Mouse (Mus musculus) gastrocnemius, adult 2 months (tissue): ENCODE measurements at regions not wholly inside any gene's neighbourhood (a gene's known extent, or its start where the extent isn't known, plus 50 kb on each side); places are given as distances from the start of the nearest gene placed in this dataset.

Experiments
- DNase-seq: peaks from one replicate; pipeline ENCODE4 v3.0.0; 2022
- H3K27ac ChIP-seq: fragments of 200-600 bp; 2 replicates; pipeline ENCODE4 v1.8.1; 2022; ENCODE audit warnings: mild to moderate bottlenecking
- H3K4me3 ChIP-seq: fragments of 200-600 bp; 2 replicates; pipeline ENCODE4 v1.8.1; 2022; ENCODE audit warnings: mild to moderate bottlenecking, moderate library complexity
- CTCF ChIP-seq: fragments of 200-600 bp; IDR thresholded peaks from 2 replicates; pipeline ENCODE4 v1.8.1; 2022; ENCODE audit warnings: antibody characterized with exemption, mild to moderate bottlenecking, moderate library complexity
- intact Hi-C: fragments of 180-260 bp; cut with DNase I; formaldehyde crosslinking; loops from one replicate; pipeline ENCODE4 v1.15.1; 2025

DNA sequence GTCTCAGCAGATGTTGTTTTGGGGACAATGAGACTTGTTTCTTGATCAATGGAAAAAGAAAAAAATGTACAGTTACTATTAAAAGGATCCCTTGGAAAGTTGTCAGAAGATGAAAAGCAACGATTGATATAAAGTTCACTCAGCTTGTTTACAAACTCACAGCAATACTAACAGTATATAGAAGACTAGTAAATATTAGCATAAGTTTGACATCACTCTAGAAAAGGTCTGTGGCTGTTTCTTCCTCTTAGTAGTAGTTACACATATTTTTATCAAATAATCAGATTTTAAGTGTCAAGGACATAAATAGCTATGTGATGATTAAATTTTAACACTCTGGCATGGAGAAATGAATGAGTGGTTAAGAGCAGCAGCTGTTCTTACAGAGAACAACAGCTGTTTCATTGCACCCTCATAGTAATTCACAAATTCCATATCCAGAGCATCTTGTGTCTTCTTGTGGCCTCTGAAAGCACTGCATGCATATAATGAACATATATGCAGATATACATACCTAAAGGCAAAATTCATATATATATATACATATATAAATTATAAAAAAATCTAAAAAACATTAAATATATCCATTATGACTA lies 179.1 kb upstream of the Pcdh10 start:
- no peak for DNase-seq
- H3K27ac ChIP-seq, result no peak overlapping the region
- intact Hi-C loops, result no loop called here
- no peak overlapping the region for H3K4me3 ChIP-seq
- TF ChIP-seq CTCF, result no peak

- Histone ChIP-seq H3K27ac (no peak overlapping the region), H3K4me3 (no peak overlapping the region)
- no peak for TF ChIP-seq CTCF
- DNase-seq, result no peak
- intact Hi-C loops, result no loop called here
These were observed 173.7 kb upstream of the Pcdh10 start for GRCm38 (mm10) chr3:45204392-45205043.

DNA sequence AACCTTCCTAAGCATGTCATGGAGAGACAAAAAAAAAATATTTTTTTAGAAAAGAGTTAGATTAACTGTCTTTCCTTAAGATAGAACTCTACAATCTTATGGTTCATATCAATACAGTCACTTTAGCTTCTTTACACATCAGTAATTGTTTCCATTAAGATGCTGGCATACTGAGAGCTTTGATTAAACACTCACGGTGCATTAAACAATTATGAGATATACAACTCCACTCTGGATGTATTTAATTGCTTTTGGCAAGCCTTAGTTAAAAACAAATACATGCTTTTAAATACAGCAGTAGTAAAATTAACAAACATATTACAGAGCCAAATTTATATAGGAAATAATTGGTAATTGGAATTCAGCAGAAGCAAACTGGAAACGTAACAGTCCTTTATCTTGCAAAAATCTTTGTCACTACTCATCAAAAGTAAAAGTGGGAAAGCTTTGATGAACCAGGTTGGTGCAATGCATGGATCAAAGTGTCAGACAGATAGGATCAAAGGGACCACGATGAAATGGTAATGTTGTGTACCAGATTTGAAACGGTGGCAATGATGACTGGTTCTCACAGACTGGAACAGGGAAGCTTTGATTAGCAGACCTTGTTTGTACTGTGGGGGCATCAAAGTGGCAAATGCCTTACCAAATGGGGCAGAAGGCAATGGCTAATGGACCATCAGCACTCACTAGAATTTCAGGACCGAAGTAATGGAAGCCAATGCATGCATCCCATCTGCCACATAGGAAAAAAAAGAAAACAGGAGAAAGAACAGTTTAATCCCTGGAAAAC lies 146.4 kb upstream of the Pcdh10 start:
- no peak overlapping the region for H3K27ac ChIP-seq
- intact Hi-C loops, result no loop called here
- DNase-seq, result no peak
- no peak for TF ChIP-seq CTCF
- H3K4me3 ChIP-seq, result no peak overlapping the region

- no peak overlapping the region for H3K27ac ChIP-seq
- H3K4me3 ChIP-seq, result no peak overlapping the region
- no peak for DNase-seq
- no peak for TF ChIP-seq CTCF
- intact Hi-C loops, result no loop called here
These were observed 139.7 kb upstream of the Pcdh10 start for GRCm38 (mm10) chr3:45238457-45238856.

- intact Hi-C loops, result no loop called here
- no peak overlapping the region for H3K27ac ChIP-seq
- DNase-seq, result no peak
- TF ChIP-seq CTCF, result no peak
- H3K4me3 ChIP-seq, result no peak overlapping the region
These were observed 132.7 kb upstream of the Pcdh10 start for GRCm38 (mm10) chr3:45245456-45245855.

DNA sequence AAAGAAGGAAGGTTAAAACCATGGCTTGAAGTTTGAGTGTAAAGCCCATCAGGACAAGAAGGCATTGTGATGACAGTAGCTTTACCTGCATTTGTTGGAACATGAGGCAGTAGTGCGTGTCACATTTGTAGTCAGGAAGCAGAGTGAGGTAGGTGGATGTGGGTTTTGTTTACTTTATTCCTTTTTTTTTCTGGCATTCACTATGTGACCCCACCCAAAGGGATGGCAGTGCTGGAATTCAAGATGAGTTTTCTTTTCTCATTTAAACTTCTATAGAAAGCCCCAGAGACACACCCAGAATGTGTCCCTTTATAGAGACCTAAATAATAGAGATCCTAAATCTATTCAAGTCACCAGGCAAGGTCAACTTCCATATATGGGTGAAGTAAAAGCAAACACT lies 131.6 kb upstream of the Pcdh10 start:
- Histone ChIP-seq H3K4me3 (no peak overlapping the region), H3K27ac (no peak overlapping the region)
- TF ChIP-seq CTCF, result no peak
- intact Hi-C loops, result no loop called here
- no peak for DNase-seq

- no peak overlapping the region for H3K27ac ChIP-seq
- DNase-seq, result no peak
- intact Hi-C loops, result no loop called here
- H3K4me3 ChIP-seq, result no peak overlapping the region
- TF ChIP-seq CTCF, result no peak
These were observed 101.4 kb upstream of the Pcdh10 start for GRCm38 (mm10) chr3:45276783-45277182.

GRCm38 (mm10) chr3:45297242-45297853 lies 80.8 kb upstream of the Pcdh10 start:
- DNase-seq, result peak; percentile 52
- intact Hi-C loops, result no loop called here
- TF ChIP-seq CTCF, result no peak
- no peak overlapping the region for H3K27ac ChIP-seq
- H3K4me3 ChIP-seq, result no peak overlapping the region

- Histone ChIP-seq H3K4me3 (no peak overlapping the region), H3K27ac (no peak overlapping the region)
- TF ChIP-seq CTCF, result peak; percentile 61
- intact Hi-C loops, result no loop called here
- DNase-seq, result no peak
These were observed 58.9 kb upstream of the Pcdh10 start for GRCm38 (mm10) chr3:45319257-45319656.
